Mouse (Mus musculus): ENCODE measurements around the gene Camta1.
A peak's percentile ranks its signal among the peaks of the same experiment; 100 is the strongest.

DNA sequence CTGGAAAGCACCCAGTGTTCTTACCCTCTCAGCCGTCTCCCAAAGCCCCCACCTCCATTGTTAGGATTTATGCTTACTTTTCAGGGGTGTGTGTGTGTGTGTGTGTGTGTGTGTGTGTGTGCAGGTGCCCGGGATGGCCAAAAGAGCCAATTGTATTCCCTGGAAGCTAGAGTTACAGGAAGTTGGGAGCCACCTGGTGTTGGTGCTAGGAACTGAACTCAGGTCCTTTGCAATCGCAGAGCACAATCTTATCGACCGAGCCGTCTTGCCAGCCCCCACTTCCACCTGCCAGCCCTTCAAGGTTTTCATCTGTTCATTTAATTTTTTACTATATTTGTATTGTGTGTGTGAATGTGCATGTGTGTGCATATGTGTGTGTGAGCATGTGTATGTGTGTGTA, 31.6 kb upstream of the Camta1 start:
- TF ChIP-seq CTCF (conservative IDR thresholded peaks at IDR 0.05; ENCODE audit: low read length) = peak; percentile 23; the same call in 1 of the 2 replicates
- TF ChIP-seq NANOG (IDR thresholded peaks at IDR 0.05; ENCODE audit: borderline replicate concordance, low read length) = no peak
- no peak for TF ChIP-seq POU5F1 (IDR thresholded peaks at IDR 0.05; ENCODE audit: borderline replicate concordance, low read length)
